Mouse (Mus musculus): ENCODE data around the gene Fbxo5. TPM values are rescaled to one million over a fixed set of nuclear protein-coding genes. Genes with fewer than 3 reads are reported as not detected.

Gene Fbxo5
- 1 to 10 TPM; 1.0 to 1.5 TPM for total RNA-seq (2021)
- long read RNA-seq, experiment 1, partial matches to known transcripts = 0 of 3 reads
- long read RNA-seq, experiment 1, other reads (novel, unspliced or antisense) = 0 of 3 reads
- long read RNA-seq, experiment 2, partial matches to known transcripts = 0 of 2 reads
- long read RNA-seq, experiment 2, other reads (novel, unspliced or antisense) = 0 of 2 reads

DNA sequence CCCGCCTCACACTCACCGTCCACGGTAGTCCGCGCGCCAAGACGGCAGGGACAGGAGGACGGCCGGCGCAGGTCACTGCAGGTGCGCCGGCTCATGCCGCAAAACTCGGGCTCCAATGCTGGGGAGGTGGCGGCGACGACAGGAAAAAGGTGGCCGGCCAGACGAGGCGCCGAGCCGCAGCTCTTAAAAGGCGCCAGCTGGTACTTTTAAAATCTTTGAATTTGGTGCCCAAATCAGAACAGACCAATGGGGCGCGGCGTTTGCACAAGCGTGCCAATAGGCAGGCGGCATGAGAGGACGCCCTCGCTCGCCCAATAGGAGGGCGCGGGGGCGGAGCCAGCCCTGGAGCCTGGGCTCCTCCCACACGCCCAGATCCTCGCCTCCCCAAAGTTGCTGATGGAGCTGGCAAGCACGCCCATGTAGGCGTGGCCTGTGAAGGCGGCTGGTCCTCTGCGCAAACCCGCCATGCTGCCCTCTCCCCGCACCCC, at the start of gene Fbxo5:
Gene Fbxo5, minus strand, starts transcription at position 358 of the 488 bp plus-strand sequence.
- intact Hi-C loops (cut with DNase I) = no loop called here

DNA sequence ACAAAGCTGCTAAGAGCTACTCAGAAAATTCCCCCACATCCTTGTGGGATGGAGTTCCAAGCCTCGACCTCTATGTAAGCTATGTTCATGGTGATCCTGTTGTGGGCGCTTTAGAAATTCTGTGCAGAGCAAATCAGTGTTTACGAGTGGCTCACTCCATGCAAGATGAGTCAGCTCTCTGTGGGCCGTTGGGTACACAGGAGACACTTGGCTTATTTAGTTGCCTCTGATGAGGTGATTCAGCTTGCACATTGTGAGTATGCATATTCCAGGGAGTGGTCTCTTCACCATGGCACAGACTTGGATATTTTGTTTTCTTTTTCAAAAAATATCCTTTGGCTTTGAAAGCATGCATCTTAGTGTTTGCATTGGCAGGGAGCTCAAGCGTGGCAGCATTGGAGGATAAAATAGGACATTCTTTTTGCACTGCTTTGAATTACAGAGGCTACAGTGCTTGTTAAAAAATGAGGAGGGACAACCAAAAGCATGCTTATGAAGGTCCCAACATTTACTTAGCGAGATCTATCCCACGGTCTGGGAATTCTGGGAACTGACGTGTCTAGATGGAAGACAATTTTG, 48.0 kb upstream of the Fbxo5 start:
- peak; percentile 13 to 26 for DNase-seq (ENCODE audit: low spot score in 2 of 2)
- intact Hi-C loops (cut with DNase I) = no loop called here

More for the DNA sequence above, at the start of gene Fbxo5:
- peak; percentile 98 to 99 for DNase-seq (ENCODE audit: low spot score in 2 of 2)

DNA sequence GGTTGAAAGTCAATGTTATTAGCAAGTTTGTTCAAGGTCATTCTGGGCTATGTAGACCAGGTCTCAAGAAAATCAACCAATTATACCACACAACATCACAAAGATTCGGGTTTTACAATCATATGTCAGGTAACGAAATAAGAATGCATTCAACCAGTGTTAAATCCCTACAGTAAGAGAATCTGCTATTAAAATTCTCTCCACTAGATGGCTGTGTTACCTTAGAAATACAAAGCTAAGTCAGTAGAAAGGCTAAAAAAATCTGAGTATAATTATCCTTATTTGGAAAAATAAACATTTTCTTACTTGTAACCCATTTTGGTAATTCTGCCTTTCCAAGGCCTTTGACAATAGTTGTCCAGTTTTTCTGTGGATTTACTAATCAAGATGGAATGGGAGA, 41.5 kb upstream of the Fbxo5 start:
- intact Hi-C loops (cut with DNase I) = loop anchor here (10.0 kb wide), 1 partner anchor 848 kb away; no protein-coding TSS in a partner anchor
- peak in 1 of 2 experiments; percentile 79 for DNase-seq (ENCODE audit: low spot score in 2 of 2)

DNA sequence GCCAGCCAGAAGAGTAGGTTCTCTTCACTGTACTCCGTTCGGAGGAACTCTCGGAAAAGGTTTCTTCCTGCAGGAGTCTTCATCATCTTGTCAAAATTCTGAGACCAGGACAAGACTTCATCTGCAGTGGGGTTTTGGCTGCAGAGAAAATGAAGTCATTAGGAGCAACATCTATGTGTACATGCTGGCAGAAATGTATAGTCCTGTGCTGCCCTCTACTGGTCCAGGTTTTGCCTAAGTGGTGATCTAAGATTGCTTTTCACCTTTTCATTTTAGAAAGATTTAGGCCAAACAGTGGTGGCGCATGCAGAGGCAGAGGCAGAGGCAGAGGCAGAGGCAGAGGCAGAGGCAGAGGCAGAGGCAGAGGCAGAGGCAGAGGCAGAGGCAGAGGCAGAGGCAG, 36.0 kb upstream of the Fbxo5 start:
- intact Hi-C loops (cut with DNase I) = loop anchor here (10.0 kb wide), 1 partner anchor 853 kb away; no protein-coding TSS in a partner anchor
- DNase-seq (ENCODE audit: low spot score in 2 of 2) = peak; percentile 51 to 60

DNA sequence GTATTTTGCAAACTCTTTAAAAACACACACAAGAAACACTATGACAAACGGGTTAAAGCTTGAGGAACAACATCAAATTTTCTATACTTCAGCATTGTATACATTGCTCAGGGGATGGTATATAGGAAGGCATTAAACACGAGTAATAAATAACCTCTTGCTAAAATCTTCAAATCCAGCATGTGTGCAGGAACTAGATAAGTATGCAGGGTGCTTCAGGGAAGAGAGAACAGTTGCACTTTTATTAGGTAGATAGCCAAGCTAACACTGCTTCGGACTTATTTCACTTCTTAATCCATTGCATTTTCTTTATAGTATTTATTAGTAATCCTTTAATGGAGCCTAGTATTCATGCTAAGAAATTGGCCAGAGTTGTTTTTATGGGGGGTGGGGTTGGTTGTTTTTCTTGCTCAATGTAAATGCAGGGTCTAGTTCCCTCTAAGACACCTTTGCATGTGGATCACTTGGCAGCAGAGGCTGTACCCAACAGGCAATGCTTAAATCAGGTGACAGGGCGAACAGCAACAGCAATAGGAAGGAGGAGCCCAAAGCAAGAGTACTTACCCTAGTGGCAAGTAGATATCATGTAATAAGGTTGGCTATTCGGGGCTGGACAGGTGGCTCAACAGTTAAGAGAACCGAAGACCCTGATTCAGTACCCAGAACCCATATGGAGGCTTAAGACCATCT, 21.1 kb upstream of the Fbxo5 start:
- no peak for DNase-seq (ENCODE audit: low spot score in 2 of 2)
- intact Hi-C loops (cut with DNase I) = no loop called here

DNA sequence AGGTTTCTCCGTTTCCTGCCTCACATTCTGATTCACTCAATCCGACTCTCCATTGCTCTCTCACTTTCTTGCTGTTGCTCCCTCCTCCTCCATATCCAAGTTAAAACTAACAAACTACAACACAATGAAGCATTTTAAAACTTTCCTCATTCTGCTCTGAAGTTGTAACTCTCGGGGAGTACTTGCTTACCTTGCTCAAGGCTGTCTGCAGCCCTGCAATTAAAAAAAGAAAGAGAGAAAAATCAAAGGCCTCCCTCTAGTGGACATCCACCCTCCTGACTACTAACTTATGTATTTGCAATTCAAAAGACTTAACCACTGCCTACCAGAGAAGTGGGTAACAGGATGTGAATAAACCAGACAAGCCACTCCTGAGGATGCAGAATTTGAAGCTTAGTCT, 19.4 kb upstream of the Fbxo5 start:
- peak; percentile 42 to 67 for DNase-seq (ENCODE audit: low spot score in 2 of 2)
- intact Hi-C loops (cut with DNase I) = no loop called here

DNA sequence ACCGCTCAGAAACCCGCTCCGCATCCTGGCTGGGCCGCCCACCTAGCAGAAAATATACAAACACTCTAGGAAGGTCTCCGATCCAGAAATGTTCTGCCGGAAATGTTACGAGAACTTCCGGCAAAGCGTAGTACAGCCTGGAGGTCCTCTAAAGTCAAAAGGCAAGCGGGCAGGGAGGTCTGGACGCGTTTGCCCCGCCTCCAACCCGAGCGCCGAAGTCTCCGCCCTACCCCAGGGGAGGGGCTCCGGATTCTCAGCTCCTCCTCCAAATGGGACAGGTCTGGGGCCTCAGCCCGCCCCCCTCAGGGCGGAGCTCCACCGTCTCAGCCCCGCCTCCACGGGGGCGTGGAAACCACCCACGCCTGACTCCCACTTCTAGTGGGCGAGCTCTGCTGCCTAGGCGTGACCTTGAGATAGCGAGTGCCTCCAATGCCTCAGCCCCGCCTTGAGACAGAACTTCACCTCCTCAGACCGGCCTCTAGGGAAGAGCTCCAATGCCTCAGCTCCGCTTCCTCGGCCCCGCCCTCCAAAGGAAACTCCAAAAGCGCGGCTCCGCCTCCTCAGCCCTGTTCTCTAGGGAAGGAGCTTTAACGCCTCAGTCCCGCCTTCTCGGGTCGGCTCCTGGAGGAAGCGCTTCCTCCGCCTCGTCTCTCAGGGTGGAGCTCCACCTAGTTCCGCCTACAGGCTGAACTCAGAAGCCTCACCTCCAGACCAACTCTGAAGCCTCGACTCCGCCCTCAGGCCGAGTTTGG, 18.5 kb upstream of the Fbxo5 start, which contains the start of gene Mtrf1l:
Gene Mtrf1l, minus strand, starts transcription at position 171 of the 752 bp plus-strand sequence.
- intact Hi-C loops (cut with DNase I) = loop anchor here (2.0 kb wide), 1 partner anchor 17 kb away; no protein-coding TSS in a partner anchor
- DNase-seq (ENCODE audit: low spot score in 2 of 2) = peak; percentile 92 to 94

DNA sequence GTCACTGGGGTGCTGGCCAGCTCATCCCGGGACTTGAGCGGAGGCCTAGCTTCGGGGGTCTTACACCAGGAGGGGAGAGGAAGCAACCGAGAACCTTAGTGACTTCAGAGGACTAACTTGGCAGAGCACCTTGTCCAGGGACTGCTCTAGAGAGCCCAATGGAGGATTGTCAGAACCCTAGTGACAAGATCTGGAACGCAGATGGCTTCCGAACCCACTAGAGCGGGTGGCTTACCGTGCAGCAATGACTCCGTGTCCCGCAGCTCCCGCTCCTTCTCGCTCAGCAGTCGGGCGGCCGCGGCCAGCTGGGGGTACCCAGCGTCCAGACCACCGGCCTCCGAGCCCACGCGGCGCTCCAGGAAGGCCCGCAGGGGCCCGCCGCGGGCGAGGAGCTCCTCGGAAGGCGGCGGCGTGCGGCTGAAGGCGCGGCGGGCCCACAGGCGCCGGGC, 17.9 kb upstream of the Fbxo5 start:
- no peak for DNase-seq (ENCODE audit: low spot score in 2 of 2)
- intact Hi-C loops (cut with DNase I) = loop anchor here (2.0 kb wide), 1 partner anchor 17 kb away; no protein-coding TSS in a partner anchor

DNA sequence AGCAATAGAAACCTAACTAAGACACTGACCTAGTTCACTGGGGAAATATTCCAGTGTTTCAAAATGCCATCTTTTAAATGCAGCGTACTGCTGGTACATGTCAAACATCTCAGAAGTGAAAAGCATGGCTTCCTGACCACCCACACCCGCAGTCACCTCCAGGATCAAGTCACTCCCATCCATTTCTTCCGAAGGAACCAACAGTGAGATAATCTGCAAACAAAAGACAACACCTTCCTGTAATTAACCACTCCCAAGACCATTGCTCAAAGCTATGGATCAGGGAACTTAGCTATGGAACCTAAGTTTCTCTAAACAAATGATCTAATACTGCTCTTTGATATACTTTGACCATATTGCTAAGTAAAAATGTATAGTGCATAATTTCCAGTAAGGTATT, 13.4 kb upstream of the Fbxo5 start:
- no peak for DNase-seq (ENCODE audit: low spot score in 2 of 2)
- intact Hi-C loops (cut with DNase I) = no loop called here

DNA sequence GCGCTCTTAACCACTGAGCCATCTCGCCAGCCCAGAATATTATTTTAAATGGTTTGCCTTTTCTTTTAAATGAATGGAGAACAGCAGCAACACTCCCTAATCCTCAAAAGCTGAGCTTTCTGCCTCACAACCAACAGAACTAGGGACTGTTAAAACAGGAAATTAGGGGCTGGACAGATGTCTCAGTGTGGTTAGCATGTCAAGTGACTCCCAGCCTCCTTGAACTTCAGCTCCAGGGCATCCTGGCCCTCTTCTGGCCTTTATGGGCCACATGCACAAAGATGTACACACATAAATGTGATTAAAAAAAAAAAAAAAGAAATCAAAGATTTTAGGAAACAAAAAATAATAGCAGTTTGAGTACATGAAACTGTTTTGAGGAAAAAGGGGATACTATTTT, 10.6 kb upstream of the Fbxo5 start:
- DNase-seq (ENCODE audit: low spot score in 2 of 2) = no peak
- intact Hi-C loops (cut with DNase I) = no loop called here

DNA sequence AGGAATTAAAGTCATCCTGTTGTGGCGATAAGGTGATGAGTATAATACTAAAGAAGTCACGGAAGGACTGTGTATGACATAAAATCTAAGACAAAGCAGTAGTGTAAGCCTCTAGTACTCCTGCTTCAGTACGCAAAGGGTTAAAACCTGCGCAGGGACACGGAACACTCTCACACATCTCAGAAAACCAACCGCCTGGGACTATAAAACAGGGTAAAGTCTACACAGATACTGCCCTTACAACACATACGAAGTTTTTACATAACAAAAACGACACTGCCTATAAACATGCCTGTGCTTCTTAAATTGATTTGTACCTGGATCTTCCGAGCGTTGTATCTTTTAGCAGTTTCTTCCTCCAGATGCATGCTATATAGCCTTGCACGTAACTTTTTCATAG, 8.3 kb upstream of the Fbxo5 start:
- intact Hi-C loops (cut with DNase I) = no loop called here
- no peak for DNase-seq (ENCODE audit: low spot score in 2 of 2)

DNA sequence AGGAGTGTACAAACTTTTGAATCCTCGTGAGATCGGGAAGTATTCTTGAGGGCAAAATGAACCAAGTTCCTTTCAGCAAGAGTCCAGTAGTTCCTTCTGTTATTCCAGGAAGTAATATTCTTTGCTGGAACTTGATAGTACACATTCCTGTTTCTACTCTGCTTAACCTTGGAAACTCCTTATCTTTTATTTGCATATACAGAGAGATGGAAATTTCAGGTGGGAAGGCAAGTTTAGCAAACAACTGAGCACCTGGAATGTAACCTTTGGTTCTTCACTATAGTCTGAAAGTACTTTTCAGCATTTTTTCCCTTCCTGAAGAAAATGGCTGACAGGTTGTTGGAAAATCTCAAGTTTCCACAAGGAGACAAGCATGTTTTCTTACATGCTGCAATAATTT, 2.3 kb upstream of the Fbxo5 start:
- intact Hi-C loops (cut with DNase I) = loop anchor here (2.0 kb wide), 1 partner anchor 15 kb away; the partner anchor contains the start of gene Mtrf1l
- DNase-seq (ENCODE audit: low spot score in 2 of 2) = no peak

DNA sequence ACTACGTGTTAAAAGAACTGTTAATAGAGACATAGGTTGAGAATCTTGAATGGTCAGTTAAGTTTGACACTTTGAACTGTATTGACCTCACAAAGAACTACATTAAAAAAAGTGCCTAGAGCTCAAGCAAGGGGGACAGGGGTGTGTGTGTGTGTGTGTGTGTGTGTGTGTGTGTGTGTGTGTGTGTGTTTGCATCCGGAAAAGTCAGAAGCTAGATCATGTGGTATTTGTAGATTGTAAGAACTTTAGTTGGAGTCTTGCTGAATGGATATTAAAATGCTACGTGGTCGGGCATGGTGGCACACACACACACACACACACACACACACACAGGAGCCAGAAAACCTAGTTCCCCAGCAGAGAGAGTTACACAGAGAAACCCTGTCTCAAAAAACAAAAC, 1.6 kb upstream of the Fbxo5 start:
- intact Hi-C loops (cut with DNase I) = loop anchor here (2.0 kb wide), 1 partner anchor 16 kb away; the partner anchor contains the start of gene Mtrf1l
- DNase-seq (ENCODE audit: low spot score in 2 of 2) = no peak

DNA sequence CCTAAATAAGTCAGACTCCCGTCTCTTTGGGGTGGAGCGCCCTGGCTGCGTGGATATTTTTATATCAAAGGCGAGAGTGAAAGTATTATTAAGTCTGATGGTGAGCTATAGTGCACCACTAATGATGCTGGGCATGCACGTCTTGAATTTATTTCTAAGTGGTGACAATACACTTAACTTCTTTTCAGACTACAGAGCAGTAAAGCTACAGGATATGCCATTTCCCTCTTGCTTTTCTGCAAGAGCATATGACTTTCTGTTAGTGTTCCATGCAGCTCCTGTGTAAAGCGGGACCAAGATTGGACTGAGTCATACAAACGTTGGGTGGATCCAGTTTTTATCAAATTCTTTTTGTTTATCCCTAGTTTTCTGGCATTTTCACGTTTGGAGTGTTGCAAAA, 1.0 kb upstream of the Fbxo5 start:
- intact Hi-C loops (cut with DNase I) = loop anchor here (2.0 kb wide), 1 partner anchor 16 kb away; the partner anchor contains the start of gene Mtrf1l
- peak in 1 of 2 experiments; percentile 17 for DNase-seq (ENCODE audit: low spot score in 2 of 2)

DNA sequence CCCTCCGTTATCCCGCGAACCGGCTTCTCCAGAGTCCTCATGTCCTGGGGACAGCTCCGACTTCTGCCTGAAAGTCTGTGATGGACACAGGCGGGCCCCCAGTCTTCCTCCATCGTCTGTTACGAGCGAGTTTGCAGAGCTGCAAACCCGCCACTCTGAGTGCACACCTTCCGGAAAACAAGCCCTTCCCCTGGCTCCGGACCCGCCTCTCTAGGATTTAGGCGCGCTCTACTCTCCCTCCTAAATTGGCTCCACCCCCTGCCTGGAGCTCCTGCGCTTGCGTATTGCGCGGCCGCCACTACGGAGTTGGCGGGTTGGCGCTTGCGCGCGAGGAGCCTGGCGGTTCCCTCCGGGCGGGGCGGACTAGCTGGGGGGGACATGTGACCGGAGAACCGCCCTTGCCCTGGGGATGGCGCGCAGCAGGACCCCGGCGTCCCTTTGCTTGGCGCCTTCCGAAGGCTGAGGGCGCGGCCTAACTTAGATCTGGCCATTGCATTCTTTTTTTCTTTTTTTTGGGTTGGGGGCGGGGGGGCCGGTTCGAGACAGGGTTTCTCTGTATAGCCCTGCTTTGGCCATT, 419 bp upstream of the Fbxo5 start:
- intact Hi-C loops (cut with DNase I) = loop anchor here (2.0 kb wide), 1 partner anchor 17 kb away; the partner anchor contains the start of gene Mtrf1l
- DNase-seq (ENCODE audit: low spot score in 2 of 2) = peak; percentile 94 to 96

DNA sequence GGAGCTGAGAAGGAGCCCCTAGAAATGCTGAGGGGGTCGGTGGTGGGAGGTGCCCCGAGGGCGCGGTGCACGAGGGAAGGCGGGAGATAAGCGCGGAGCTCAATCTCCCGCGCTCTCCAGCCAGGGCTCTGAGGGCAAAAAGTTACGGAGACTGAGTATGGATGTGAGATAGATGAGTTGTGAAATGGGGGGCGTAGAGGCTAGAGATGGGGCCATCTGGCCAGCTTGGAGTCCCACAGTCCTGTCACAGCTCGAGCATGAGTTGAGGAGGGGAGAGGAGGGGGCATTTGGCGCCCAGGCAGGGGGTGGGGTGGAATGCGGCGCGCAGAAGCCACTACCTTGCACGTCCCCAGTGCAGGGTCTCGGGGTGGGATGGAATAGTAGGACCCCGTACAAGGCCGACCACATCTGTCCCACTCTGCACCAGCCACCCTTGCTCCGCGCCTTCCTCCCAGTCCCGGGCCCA, 676 bp downstream of the Fbxo5 start:
- DNase-seq (ENCODE audit: low spot score in 2 of 2) = no peak
- intact Hi-C loops (cut with DNase I) = no loop called here

DNA sequence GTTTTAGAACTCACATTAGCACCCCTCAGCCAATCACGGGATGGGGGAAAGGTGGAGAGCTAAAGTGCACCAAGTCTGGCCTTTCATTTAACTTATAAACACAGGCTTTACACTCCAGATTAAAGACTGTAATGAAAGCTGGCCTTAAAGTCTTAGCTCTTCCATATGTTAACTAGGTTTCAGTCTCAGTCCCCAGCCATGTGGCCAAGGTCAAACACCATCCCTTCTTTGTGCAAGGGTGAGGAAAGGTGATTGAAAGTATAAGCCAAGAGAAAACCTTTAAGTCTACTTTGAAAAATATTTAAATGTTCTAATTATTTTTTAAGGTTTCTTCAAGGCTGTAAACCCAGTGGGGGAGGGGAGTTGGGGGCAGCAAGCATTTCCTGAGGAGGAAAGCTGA, 1.7 kb downstream of the Fbxo5 start:
- no peak for DNase-seq (ENCODE audit: low spot score in 2 of 2)
- intact Hi-C loops (cut with DNase I) = no loop called here

DNA sequence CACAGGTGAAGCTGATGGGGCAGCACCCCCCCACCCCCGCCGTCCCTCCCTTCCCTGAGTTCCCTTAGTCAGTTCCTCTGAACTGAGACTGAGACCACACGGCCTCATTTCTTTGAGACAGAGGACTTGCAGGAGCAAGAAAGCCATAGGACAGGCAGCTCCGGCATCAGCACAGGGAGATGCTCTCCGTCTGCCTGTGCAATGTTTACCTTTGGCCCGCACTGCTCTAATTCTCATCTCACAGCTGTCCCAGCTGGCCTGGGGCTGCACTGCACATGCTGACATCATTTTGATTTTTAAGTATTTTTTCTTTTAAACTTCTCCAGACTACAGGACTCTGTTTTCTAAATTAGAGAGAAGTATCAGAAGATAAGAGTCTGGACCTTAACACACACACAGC, 2.5 kb downstream of the Fbxo5 start:
- DNase-seq (ENCODE audit: low spot score in 2 of 2) = no peak
- intact Hi-C loops (cut with DNase I) = no loop called here

DNA sequence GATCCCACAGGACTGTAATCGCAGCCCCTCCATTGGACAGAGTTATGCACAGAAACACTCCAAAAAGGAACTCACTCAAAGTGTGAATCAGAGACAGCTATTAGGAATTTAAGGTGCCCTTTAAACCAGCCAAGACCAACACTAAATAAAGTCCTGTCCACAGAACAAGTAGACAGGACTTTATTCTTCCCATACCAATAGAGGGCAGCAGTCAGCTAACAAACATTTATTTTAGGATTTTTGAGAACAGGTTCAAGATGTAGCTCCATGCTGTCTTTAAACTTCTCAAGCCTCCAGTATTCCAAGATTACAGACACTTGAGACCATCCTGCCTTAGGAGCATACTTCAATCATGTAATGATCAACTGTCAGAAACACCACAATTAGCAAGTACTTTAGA, 4.9 kb downstream of the Fbxo5 start:
- intact Hi-C loops (cut with DNase I) = no loop called here

More for the DNA sequence above, 4.9 kb downstream of the Fbxo5 start:
- DNase-seq (ENCODE audit: low spot score in 2 of 2) = no peak

Measured in left cerebral cortex, postnatal 14 days (tissue).